Mouse (Mus musculus): ENCODE measurements around the gene Slit3. TPM values are rescaled to one million over a fixed set of nuclear protein-coding genes. Genes with fewer than 3 reads are reported as not detected.

The Slit3 gene
- 0.99 TPM for polyA plus RNA-seq (2014; fragmentation: Illumina TruSeq; extraction: RNeasy Lipid Tissue Mini Kit (QIAGEN cat#74804); ENCODE audit: low read depth, low replicate concordance)

DNA sequence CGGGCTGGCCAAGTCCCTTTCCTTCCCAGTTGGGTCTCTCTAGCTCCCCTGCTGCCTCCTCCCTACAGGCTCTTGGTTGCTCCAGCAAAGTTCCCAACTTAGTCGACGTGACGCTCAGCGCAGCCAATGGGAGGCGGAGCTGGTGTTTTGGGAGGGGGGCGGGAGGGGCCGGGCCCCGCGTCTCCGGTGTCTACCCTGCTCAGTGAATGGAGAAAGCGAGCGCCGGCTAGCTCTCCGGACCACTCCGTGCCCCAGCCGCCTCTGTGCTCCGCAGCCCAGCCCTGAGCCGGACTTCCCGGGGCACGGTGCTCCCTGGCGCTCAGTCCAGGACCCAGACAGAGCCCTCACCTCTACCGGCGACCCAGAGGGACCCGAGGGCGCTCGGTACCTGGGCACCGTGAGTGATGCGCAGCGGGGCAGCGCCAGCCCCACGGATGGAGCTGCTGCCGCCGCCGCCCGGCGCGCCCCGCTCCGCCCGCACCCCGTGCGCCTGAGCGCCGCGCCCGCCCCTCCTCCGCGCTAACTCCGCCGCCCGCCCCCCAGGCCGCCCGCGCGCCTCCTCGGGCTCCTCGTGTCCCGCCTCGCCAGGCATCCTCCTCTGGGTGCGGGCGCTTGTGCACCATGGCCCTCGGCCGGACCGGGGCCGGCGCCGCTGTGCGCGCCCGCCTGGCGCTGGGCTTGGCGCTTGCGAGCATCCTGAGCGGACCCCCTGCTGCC, at the start of gene Slit3:
Slit3 (plus strand) TSS at position 331 of the 717 bp plus-strand sequence.

